Mouse (Mus musculus) cerebellum, adult 11 months (tissue): Measurements from ENCODE around the gene Gba2.
"Not testable (repeated sequence)": the region's sequence is repeated elsewhere in the genome, so short reads cannot be mapped to it uniquely, and the experiment has no call there.

Experiments
- DNase-seq: peaks from one replicate; pipeline ENCODE4 v3.0.0; 2022

Gba2 gene

DNA sequence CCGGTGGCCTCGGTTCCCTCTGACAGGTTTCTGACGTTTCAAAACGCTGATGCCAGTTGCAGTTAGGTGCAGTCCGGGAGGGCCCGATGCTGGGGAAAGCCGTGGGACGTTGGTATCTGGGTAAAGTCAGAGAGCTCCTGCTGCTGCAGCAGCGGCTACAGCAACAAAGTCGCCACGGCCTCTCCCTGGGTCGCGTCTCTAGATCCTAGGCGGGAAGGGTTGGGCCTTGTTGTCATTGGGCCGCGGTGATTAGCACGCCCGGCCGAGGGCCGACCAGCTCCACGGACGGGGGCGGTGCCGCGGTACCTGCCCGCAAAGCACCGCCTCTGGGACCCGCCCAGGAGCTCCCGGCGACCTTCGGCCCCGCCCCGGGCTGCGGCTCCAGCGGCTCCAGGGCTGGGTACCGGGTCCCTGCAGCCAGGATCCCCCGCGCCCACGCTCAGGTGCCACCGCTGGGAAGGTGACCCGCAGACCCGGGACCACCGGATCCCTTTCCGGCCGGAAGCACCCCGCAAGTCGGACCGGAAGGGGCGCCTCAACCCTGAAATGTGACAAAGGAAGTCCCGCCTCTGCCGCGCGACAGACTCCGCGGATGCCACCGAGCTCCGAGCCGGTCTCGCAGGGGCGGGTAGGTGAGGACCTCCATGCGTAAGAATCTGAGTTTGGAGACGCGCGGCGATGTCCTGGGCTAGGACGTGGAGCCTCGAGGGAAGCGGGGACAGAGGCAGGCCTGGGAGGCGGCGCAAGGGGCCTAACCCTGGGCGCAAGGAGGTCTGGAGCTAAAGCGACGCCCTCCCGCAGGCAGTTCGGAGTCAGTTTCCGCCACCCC, at the start of gene Gba2, which contains the start of gene Rgp1:
Gene Gba2 (minus strand): TSS at position 498 of the 829 bp plus-strand sequence.
Gene Rgp1 (plus strand): TSS at position 340 of the 829 bp plus-strand sequence.
- peak; percentile 82 for DNase-seq

DNA sequence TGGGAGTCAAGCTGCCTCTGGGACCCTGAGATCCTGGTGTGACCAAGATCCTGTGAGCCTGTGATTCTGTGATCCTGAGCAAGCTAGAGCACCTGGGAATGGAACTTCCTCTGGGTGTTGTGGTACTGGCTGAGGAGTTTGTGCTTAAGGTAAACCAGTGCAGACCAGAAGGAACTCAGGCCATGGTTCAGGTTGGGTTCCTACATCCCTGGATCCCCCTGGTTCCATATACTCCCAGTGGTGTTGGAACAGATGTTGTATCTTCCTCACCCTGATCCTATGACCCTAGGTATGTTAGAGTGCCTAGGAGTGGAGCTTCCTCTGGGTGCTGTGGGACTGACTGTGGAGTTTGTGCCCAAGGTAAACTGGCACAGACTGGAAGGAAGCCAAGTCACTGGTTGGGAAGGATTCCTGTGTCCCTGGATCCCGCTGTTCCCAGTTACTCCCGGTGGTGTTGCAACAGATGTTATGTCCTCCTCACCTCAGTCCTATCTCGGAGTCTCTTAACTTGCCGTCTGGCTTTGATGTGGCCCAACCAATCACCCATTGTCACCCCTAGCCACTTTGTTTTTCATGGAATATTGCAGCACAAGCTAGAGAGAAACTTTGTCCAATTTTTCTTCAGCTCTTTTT, 41.6 kb upstream of the Gba2 start:
- no peak for DNase-seq

DNA sequence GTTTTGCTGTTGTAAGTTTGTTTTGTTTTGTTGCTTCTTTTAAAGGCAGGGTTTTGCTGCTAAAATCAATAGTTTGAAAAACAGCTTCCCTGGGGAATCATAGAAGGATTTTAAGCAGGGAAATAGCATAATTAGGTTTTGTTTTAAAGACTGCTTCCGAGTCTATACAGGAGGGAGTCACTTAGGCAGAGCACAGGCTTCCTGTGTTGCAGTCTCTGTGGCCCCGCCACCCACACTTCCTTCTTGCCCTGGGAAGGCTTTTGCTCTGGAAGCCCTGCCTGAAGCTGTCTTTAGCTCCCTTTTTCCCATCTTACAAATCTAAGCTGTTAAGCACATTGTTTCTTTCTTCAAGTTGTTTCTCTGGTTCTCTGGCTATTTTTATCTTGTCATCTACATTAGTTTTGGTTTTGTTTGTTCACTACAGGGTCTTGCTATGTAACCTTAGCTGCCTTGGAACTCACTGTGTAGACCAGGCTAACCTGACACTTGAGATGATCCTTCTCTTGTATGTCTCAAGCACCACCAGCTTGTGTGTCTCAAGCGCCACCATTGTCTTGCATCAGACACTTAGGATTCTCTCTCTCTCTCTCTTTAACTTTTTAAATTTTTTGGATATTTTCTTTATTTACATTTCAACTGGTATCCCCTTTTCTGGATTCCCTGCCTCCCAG, 34.5 kb upstream of the Gba2 start:
- no peak for DNase-seq

DNA sequence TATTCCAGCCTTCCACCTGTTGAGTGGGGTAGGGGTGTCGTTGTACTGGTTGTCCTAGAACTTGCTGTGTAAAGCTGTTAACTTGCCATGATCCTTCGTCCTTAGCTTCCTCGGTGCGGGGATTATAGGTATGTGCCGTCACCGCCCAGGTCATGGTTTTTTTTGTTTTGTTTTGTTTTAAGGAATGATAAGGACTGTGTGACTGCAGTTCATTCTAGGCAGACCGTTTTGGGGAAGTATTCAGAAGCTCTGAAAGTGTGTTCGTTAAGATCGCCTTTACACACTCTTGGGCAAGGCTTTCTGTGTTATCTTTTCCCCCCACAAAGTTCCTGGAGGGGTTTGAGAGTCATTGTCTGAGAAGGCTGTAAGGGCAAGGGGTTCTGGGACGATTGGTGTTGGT, 33.9 kb upstream of the Gba2 start:
- DNase-seq = no peak

DNA sequence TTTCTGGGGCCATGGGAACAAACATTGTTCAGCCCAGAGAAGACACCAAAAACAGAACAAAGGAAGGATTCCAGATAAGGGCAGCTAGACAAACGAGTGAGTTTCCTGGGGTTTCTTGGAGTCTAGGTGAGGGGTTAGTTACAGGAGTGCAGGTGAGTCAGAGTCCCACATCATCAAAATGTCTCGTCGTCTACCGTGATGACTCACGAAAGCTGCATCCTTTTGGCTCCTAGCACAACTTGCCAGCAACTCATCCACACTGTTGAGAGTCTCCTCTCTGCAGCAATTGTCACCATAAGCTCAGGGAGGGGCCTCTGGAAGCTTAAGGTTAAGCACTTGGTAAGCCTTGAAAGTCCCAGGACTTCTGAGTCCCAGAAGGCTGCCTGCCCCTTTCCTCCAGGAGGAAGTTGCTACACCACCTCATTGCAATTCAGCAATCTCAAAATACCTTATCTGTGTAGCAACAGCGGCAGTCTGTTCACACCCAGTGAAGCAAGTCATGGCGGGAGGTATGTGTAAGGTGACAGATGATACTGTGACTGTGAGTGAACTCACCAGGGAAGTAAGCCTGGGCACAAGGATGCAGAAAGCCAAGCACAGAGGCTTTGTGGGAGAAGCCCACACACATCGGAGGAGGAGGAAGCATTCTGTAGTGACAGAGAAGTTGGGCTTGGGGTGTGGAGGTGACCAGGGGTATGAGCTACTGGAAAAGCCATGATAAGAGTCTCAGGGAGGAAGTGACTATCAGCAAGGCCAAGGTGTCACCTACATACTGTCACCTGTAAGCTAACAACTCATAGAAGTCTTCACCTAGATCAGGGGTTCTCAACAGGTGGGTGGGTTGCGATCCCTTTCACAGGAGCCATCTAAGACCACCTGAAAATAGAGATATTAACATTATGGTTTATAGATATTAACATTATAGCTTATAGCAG, 26.3 kb upstream of the Gba2 start:
- no peak for DNase-seq

DNA sequence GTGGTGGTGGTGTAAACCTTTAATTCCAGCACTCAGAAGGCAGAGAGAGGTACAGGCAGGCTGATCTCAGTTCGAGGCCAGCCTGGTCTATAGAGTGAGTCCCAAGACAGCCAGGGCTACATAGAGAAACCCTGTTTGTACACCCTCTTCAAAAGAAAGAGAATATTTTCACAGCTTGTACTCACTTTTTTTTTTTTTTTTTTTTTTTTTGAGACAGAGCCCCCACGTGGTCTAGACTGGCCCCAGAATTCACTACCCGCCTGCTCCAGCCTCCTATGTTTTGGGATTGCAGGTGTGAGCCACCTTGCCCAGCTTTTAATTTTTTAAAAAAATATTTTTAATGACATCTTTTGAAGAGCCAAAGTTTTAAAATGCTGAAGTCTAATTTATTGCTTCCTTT, 25.4 kb upstream of the Gba2 start:
- no peak for DNase-seq

DNA sequence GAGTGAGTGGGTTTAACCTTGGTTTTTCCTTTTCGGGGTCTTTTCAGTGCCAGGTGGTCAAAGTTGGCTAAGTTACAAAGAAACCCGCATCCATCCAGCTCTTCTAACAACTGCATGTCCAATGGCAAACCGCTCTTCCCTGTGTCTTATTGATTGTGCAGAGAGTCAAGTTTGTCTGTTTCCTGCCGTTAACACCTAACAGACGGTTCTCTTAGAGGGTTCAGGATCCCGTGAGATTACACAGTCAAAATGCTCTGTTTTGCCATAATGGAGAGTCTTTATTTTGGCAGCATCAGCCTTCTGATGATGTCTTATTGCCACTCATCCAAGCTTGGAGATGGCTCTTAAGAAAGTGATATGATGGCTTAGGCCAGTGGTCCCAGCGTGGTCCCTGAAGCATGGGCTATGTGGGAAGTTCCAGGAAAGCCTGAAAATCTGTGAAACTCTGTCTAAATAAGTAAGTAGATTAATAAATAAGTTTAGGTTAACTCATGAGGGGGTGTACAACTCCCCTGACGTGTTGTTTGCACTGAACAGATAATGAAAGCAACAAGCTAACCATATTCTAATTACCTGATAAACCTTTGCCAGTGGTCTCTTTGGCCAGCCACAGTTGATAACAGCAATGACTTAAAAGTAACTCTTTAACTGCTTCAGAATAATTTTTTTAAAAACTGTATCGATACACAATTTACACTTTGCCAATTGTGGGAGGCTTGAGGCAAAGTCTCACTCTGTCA, 21.7 kb upstream of the Gba2 start:
- DNase-seq = no peak

DNA sequence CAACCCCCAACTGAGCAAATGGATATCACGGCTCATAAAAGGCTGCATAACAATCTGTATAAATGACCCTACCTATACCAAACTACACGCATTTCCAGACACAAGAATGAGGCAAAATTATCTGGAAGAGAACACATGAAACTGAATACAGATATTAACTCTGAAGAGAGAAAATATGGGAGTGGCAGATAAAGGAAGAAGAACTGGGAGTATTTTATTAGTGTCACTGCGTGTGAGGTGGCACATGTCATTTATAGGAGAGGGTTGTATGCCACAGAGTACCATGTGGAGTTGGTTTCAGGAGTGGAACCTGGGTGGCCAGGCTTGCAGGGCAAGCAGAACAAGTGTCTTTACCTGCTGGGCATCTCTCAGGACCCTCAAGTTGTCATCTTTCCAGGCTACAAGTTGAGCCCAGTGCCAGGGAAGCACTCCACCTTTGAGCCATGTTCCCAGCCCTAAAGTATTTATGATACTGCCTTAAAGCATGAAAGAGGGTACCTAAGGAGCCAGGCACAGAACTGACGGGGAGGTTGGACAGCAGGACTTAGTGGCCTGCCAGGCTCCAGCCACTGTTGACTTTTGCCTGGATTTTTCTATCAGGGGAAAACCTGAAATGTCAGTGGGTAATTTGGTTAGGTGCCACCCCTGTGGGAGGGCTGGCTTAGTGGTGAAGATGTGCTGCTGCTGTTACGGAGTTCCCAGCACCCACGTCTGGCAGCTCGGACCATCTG, 20.1 kb upstream of the Gba2 start:
- no peak for DNase-seq

DNA sequence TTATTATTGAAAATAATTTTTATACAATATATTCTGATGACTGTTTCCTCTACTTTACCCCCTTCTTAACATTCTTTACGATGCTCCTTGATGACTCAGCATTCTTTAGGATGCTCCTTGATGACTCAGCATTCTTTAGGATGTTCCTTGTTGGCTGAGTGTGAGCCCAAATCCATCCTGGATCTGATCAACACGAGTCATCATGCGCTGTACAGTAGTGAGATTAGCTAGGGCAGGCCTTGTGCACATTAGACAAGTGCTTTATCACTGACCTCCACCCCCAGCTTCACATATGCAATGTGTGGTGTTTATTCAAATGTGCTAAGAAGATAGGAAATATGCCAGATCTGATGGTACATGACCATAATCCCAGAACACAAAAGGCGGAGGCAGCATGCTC, 19.5 kb upstream of the Gba2 start:
- no peak for DNase-seq

DNA sequence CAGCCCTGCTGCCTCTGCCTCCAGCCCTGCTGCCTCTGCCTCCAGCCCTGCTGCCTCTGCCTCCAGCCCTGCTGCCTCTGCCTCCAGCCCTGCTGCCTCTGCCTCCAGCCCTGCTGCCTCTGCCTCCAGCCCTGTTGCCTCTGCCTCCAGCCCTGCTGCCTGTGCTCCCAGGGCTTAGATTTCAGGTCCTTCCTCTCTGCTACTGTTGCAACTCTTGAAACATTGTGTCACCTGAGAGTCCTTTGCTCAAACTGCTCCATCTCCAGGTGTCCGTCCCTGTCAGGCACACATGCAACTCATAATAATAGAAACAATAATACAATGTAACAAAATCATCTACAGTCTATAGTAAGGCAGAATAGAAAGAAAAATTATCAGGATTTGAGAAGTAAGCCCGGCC, 17.9 kb upstream of the Gba2 start:
- not testable (repeated sequence) for DNase-seq

DNA sequence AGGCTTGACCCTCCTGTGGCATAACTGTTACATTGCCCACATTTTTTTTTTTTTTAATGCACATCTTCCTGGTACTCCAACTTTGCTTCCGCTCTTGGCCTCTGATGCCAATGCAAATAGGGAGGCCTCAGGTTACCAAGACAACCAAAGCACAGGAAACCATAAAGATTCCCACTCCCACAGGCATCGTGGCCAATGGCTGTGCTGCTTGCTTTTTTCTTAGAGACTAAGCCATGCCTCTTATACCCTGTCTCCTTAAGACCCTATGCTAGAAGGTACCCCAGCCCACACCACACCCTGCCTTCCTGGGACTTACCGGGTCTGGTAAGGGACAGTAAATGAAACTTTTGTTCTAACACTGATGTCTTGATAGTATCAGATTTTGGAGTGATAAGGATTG, 14.8 kb upstream of the Gba2 start:
- no peak for DNase-seq

DNA sequence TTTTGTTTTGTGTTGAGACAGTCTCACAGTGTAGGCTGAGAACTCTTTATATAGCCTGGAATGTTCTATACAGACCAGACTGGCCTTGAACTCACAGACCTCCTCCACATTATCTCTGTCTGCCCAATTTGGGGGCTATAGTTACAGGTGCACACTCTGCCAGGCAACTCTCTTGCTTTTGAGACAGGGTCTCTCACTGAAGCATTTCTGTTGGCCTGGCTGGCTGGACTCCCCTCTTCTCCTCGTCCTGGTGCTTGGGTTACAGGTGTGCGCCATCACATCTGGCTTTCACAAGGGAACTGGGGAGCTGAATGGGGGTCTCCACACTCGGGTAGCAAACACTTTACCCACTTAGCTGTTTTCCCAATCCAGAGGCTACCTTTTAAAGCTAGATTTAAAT, 13.3 kb upstream of the Gba2 start:
- DNase-seq = no peak

DNA sequence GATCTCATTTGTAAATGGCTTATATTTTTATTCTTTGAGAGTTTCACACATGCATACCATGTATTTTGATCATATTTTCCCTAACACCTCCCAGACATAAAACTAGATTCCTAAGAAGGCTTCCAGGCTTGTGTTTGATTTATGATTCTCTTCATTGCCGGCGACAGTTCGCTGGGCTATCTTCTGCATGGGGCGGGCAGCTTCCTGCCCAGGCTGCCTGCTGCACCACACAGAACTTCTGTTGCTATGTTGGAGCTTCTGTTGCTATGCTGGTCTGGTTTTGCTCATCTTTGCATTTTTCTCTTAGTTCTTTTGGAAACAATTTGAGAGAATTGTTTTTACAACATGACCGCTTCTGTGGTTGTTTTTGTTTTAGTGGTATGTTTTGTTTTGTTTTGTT, 12.9 kb upstream of the Gba2 start:
- no peak for DNase-seq

DNA sequence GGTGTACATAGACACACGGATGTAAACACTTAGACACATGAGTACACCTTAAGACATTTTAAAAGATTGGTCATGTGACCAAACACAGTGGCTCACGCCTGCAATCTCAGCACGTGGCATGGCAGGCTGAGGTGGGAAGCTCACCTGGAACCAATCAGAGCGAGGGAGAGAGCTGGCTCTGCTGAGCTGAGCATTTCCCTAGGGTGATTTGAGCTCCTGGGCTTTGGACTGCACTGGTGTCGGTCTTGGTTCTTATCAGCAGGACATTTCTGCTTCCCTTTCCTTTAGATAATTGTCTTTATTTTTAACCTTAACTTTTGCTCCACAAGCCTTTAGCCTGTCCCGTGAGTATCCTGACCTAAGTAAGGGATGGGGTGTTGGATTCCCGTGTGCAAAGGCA, 9.0 kb upstream of the Gba2 start:
- DNase-seq = no peak

DNA sequence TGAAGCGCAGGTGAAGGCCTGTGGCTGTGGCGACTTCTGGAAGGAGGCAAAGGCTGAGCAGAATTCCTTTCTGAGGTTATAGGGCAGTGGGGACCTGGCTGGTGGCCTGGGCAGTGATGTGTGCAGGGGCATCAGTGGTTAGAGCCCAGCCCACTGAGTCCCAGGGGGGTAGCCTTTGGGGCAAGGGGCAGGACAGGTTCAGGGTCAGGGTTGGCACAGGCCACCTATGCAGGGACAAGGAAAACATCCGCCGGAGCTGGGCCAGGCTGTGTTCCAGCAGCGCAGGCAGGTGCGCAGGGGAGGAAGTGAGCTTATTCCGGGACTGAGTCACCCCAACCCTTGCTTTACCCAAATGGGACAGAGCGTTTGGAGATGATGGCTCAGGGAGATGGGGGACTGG, 7.7 kb upstream of the Gba2 start:
- DNase-seq = no peak

DNA sequence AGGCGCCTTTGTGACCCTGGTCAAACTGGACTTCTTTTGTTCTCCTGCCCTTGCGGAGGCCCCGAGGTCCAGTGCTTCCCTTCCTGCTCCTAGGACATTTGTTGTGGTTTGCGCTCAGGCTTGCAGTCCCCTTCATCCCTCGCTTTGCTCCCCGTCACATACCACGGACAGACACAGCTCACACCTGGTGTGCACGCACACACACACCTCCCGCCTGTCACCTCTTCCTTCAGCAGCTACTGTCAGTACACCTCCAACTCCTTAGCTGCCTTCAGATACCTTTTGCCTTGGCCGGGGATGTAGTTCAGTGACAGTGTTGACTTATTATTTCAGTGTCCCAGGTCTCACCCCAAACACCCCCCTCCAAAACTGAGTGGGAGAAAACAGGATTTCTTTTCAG, 7.0 kb upstream of the Gba2 start:
- DNase-seq = no peak

DNA sequence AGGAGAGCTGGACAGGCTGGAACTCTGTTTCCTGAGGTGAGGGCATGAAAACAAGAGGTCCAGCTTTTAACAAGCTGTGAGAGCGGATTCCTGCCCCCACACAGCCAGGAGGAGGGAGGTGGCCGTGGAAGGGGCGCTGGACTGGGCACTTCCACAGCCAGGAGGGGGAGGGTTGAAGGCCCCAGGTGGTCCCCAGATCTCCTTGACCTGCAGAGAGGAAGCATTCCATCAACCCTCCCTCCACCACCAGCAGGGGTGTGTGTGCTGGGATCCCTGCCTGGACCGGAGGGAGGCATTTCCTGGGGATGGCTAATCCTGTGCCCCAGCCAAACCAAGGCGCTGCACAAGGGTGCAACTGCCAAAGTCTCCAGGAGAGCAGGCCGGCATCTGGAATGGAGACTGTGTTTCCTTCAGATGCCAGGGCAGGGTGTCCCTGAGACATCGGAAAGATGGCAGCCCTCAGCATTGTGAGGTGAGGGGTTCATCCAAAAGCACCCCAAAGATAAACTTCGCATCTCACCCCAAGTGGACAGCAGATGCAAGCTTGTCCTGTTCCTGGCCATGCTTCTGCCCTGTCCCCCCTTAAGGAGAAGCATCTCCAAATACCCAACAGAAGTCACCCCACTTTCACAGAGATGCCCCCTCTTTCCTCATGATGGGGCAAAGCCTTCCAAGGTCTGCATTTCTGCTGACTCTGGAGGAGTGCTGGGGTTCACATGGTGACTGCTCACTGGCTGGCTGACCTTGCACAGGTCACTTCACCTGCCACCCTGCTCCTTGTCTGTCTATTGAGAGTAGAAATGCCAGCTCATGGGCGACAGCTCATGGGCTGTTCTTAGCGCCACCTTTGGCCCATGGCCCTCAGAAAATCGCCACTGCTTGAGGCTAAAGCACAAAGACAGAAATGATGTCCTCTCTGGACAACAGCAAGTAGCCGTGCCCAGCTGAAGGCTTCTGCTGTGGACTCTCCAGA, 6.1 kb upstream of the Gba2 start, which contains the start of gene Msmp:
Gene Msmp (minus strand): TSS at position 51 of the 973 bp plus-strand sequence.
- DNase-seq = no peak

DNA sequence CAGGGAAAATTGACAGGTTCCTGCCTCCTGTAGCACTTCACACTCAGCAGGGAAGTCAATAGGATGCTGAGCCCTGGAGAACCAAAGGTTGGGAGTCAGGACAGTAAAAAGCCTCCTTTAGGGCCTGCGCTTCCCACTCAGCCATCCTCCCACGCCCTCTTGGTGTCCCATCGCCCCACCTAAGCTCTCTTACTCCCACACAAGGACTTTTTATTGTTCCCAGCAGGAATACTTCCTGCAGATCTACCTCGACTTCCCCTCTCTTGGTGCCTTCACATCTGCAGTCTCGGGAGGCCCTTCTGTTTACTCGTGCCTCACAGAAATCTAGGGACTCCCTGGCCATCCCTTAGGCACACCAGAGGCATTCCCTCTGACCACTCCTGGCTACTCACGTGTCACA, 4.7 kb upstream of the Gba2 start:
- DNase-seq = no peak

DNA sequence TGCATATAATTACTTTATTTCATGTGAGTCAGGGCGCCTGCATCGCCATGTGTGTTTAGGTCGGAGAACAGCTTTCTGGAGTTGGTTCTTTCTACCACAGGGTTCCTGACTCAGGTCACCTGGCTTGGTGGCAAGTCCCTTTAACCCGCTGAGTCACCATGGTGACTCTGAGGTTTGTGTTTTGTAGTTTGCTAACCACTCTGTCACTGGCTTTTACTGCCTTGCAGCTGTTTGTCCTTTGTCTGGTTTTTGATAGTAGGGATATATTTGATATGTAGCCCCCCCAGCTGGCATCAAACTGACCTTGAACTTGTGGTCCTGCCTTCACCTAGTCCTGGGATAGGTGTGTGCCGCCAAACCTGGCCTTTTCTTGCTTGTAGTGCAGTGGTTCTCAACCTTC, 3.6 kb upstream of the Gba2 start:
- DNase-seq = no peak

DNA sequence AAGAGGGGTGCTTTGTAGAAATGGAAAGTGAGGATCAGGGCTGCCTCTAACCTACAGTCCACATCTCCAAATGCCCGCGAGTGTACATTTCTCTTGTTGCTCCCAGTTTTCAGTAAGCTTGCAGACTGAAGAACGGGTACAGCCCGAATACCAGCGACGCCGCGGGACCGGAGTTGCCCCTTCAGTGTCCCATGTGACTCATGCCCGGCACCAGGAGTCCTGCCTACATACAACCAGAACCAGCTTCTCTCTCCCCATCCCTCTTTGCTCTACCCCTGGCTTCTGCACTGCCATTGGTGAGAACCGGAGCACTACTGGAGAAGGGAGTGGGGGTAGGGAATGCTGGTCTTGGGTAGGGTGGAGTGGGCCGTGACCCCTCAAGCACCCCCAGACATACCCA, 2.7 kb upstream of the Gba2 start:
- DNase-seq = no peak
